Mouse (Mus musculus) embryo, embryonic 11 days (tissue): ENCODE data around the gene Rnpepl1.
"Not testable (repeated sequence)": the region's sequence is repeated elsewhere in the genome, so short reads cannot be mapped to it uniquely, and the experiment has no call there.

Experiments used
- DNase-seq: peaks from one replicate; pipeline ENCODE4 v3.0.0-alpha.2; 2015

Rnpepl1 gene

GRCm38 (mm10) chr1:92943219-92943989 is 32.8 kb downstream of the Rnpepl1 start:
- no peak for DNase-seq

DNA sequence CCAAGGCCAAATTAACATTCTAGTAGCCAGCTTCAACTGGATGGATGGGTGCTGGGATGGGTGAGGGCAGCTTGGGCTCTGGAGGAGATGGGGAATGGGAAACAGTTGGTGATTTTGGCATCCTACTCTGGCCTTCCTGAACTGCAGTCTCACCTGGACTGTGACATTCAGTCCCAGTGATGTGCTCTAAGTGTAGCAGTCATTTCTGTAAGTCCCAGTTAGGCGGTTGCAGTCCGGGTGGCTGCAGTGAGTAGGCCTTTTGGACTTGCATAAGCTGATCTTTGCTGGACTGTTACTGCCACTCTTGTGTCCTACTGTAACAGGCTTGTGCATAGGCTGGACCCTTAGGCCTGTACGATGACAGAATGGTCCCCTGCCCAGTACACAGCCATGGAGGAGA is 37.4 kb downstream of the Rnpepl1 start:
- DNase-seq = no peak

DNA sequence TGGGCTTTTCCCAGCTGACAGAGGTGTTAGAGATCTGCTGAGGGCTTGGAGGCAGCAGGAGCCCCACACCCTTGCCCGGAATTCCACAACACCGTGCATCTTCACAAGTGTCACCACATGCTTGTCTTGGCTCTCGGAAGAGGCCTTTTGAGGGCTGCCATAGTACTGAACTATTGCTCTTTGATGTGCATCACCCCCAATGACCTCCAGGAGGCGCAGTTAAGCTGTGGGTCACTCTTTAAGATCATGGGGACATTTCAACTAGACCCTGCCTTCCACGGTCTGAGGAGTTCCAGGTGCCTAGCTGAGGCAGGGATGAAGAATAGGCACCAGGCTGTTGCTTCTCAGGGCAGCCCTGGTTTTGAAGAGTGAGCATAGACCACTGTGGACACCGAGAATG is 38.8 kb downstream of the Rnpepl1 start:
- DNase-seq = peak; percentile 26

- no peak for DNase-seq
Observed at GRCm38 (mm10) chr1:92950607-92951006, 40.0 kb downstream of the Rnpepl1 start, which contains the start of gene Gpr35. Gene Gpr35, plus strand, starts transcription at chr1:92950865.

GRCm38 (mm10) chr1:92953641-92954040 is 43.1 kb downstream of the Rnpepl1 start:
- DNase-seq = no peak

- not testable (repeated sequence) for DNase-seq
Observed at GRCm38 (mm10) chr1:92956571-92957335, 46.2 kb downstream of the Rnpepl1 start.

DNA sequence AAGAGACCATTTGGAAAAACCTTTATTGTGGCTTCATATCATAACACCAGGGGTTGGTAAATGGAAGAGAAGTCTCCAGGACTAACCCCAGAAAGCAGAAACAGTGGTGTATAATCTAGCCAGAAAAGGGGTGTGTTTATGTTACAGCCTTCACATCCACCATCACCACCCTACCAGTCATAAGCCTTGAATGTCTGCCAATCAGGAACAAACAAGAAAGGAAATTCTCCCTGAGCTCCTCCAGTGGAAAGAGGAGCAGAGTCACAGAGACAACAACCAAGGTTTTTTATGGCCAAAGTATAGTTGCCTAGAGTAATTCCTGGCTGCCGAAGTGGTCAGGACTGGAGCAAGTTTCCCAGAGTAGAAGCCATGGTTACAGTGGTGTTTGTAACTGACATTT is 48.4 kb downstream of the Rnpepl1 start:
- no peak for DNase-seq

DNA sequence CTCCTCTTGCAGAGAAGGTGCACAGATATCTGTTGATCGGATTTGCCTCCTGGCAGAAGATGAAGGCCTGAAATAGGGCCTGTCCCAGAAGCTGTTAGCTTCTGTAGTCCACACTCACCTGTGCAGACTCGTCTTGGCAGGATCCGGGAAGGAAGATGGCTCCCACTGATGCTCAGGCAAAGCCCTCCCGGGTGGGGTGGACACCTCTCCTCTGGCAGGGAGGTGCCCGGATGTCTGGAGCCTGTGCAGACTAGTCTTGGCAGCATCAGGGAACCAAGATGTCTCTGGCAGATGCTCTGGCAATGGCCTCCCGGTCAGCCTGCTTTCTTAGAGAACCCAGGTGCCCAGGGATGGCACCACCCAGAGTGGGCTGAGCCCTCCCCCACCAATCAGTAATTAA is 60.2 kb downstream of the Rnpepl1 start:
- DNase-seq = not testable (repeated sequence)

DNA sequence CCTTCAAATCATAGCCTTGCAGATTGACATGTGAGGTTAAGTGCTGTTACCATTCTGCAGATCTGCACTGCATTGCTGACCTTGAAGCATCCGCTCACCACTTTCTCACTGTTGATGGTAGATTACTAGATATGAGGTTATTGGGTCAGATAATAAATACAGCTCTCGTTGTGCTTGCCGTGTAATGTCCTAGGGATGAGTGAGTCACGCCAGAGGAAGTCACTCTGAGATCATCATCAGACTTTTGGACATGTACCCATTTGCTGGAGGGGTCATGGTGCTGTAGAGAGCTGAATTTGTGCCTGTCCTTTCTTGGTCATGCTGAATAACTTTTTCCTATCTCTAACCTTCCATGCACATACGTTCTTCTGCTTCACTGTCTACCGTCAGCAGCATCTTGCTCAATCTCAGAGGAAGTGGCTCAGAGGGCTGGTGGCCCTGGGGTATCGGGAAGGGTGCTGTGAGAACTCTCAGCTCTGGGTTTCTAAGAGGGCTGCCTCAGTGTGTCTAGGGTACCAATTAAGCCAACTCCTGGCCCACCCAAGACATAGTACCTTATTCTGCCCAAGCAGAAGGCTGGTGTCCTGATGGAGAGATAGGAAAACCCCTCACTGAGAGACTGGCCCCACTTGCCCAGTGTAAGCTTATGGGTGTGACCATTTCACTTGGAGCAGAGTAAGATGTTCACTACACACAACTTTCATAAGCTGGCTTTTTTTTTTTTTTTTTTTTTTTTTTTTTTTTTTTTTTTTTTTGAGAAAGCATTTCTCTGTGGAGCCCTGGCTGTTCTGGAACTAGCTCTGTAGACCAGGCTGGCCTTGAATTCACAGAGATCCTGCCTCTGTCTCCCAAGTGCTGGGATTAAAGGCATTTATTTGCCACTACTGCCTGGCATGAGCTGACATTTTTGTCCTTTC is 61.6 kb downstream of the Rnpepl1 start:
- no peak for DNase-seq

GRCm38 (mm10) chr1:92972854-92973253 is 62.3 kb downstream of the Rnpepl1 start:
- DNase-seq = no peak
